Mouse (Mus musculus) gonadal fat pad, adult 2 months (tissue): ENCODE results near the gene Itprip. TPM values are rescaled to one million over a fixed set of nuclear protein-coding genes. Genes with fewer than 3 reads are reported as not detected.
A peak's percentile ranks its signal among the peaks of the same experiment; 100 is the strongest.

Experiments used
- DNase-seq: peaks from one replicate; pipeline ENCODE4 v3.0.0-alpha.2; 2012; ENCODE audit warnings: low read depth
- polyA plus RNA-seq: library from polyadenylated mRNA; depleted of rRNA; stranded (reverse); fragments of >200 nt; gene quantifications from 2 replicates; pipeline ENCODE4 v1.2.3, GENCODE M21; 2012

Gene Itprip
- polyA plus RNA-seq, 1 experiment = 2.4 TPM

GRCm38 (mm10) chr19:47885886-47886285 is 33.2 kb downstream of the Itprip start:
- no peak for DNase-seq

GRCm38 (mm10) chr19:47885191-47885743 is 33.8 kb downstream of the Itprip start:
- DNase-seq = no peak

DNA sequence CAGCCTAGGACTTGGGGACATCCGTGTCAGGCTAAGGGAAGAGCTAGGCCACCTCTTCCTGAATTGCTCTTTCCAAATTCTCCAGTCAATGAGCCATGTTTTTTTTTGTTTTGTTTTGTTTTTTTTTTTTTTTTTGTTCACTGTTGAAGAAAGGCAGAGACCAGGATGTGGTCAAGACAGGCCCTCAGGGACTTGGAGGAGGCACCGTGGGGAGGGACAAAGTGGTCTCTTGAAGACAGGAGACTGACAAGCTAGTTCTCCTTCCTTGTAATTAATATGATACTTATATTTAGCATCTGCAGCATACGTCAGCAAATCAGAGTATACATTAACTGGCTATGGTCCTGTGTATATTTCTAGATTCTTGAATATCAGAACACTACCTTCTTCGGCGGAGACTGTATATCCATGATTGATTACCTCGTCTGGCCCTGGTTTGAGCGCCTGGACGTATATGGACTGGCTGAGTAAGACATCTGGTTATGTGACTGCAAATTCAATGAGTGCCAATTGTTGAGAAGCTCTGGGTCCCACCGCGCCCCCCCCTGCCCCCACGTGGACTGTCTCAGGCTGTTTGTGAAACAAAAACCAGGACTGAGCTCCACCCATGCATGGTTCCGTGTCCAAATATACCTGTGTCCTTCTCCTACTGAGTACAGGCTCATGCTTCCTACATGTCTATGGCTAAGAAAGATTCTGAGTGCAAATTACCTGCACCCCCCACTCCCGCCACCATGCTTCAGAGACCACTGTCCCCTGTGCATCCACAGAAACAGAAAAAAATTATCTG is 34.6 kb downstream of the Itprip start:
- no peak for DNase-seq

GRCm38 (mm10) chr19:47882882-47883254 is 36.2 kb downstream of the Itprip start:
- no peak for DNase-seq

DNA sequence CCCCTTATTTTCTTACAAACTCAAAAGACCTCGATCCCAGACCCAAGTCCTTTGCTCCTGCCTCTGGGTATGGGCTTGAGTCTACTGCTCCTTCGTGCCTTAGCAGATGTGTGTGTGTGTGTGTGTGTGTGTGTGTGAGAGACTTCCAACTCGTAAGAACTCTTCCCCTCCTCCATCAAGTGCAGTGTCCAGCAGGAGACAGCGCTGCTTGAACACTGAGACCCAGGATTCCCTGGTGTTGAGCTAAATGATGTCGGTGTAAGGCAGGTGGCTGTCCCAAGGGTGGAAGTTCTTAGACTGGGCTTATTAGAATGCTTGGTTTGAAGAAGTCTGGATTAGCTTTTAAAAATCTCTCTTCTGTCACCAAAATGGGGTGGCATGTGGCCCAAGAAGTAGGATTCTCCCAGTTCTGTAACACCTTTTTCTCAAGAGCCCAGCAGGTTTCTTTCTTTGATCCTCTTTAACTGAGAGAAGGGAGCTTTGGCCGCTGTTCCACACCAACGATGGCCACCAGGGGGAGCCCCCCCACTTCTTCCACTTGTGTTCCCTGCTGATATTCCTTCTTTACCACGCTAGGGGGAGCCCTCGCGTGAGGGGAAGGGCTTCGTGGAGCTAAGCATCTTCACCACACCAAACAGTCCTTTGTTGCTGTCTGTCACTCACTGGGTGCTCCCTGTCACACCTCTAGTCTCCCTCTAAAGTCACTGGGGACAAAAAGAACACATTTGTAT is 36.8 kb downstream of the Itprip start:
- DNase-seq = no peak

GRCm38 (mm10) chr19:47881538-47881937 is 37.6 kb downstream of the Itprip start:
- no peak for DNase-seq

DNA sequence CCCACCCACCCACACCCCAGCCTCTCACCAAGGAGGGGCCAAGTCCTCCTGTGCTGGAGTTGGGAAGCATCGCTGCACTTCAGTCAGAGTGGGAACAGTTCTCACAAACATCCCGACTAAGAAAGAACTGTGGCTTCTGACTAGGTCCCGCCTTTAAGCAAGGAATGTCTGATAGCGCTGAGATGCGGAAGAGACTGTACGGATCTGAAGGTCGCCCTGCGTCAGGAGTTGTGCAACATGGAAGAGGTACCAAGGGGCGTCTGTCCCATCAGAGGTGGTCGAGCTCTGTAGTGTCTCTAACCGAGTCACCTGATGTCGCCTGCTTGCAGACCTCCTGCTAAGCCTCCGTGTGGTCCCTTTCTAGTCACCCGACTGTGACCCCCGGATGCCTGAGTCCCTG is 42.8 kb downstream of the Itprip start:
- DNase-seq = no peak

GRCm38 (mm10) chr19:47871515-47871914 is 47.6 kb downstream of the Itprip start:
- no peak for DNase-seq

DNA sequence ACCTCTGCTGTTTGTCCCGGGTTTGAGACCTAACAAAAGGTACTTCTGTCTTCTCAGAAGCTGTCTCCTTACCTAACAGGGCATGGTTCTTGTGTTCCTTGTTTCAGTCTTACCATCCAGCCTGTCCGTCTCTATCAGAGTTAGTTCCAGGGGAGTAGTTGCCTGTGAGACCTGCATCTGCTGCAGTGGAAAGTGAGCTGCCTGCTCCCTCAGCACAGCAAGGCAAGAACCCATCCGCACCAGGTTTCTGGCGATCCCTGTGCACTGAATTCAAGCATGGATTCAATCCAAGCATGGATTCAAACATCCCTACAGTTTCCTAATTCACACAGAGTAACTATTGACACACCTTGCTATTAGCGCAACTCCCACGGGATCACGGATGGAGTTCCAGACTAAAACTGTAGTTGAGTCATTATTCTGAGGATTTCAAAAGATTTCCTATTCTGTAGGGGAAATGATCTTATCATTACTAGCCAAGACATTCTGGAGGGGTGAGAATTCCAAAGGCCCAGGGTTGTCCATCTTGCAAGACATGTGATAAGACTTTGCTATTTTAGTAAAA is 48.9 kb downstream of the Itprip start:
- DNase-seq = peak; percentile 69

GRCm38 (mm10) chr19:47869516-47869915 is 49.6 kb downstream of the Itprip start:
- no peak for DNase-seq

DNA sequence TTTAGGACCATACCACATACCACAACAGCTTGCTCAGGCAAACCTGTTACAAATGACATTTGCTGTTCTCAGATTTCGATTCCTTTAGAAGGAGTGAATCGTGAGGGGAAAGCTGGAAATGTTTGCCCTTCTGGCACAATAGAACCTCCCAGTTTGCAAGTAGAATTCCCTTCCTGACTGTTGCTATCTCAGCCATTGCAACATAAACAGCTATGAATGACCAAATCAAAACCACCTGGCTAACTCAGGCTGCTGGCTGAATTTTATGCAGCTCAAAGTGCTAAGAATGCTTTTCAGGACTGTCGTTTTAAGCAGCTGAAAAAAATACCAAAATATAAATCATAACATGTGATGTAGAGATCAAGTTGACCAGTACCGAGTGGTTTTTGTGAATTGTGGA is 50.1 kb downstream of the Itprip start:
- DNase-seq = no peak

DNA sequence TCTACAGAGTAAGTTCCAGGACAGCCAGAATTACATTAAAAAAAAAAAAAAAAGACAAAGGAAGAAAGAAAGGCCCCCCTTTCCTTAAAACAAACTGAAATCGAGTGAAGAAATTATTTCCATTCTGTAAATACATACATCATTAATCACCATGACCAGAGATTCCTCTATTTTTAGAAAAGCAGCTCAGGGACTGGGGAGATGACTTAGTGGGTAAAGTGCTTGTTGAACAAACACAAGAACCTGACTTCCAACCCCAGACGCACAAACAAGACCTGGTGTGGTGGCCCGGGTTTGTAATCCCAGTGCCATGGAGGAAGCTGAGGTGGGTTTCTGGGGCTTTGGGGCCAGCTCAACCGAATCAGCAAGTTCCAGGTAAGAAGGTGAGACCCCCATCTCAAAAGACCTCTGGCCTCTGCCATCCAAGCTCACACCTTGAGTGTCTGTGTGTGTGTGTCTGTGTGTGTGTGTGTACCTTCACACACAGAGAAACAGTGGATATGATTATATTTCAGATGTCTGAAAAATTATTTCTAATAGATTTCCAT is 51.4 kb downstream of the Itprip start:
- DNase-seq = no peak

DNA sequence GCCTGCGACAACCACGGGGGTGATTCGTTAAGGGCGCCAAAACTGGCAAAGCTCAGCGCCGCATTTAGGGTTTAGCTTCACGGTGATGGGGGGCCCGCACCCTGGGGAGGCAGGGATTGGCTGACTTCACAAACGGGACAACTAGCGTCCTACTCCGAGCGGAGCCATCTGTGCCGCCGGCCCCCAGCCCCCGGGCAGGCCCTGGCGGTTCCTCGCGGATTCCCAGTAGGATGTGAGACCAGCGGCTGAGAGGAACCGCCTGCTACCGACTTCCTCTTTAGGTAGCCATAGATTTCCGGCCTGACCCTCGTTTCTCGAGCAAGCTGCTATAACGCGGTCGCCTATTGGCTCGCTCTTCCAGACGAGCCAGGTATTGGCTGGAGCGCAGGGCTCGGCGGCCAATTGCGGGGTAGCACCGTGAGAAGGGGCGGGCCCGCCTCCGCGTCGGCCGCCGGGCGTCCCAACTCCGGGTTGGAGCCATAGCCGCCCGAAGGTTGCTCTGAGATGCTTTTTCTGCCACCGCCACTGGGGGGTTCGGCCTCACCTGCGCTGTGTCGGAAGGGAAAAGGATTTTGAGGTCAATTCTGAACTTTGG is 53.6 kb downstream of the Itprip start, which contains the start of gene Gsto2:
Gene Gsto2 (plus strand): TSS at position 182 of the 595 bp plus-strand sequence.
- peak; percentile 62 for DNase-seq

GRCm38 (mm10) chr19:47864721-47865120 is 54.4 kb downstream of the Itprip start:
- no peak for DNase-seq

DNA sequence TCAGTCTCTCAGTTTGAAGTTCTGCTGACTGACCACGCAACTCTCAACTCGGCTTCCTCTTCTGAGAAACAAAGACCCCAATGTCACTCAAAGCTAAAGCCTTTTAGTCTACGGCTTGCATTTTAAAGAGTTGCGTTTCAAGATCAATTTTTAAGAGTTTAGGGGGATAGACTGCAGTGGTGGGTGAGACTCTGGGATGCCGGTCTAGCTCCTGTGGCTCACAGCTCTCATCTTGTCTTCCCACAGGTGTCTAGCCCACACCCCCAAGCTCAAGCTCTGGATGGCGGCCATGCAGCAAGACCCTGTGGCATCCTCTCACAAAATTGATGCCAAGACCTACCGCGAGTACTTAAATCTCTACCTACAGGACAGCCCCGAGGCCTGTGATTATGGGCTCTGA is 55.0 kb downstream of the Itprip start:
- no peak for DNase-seq

DNA sequence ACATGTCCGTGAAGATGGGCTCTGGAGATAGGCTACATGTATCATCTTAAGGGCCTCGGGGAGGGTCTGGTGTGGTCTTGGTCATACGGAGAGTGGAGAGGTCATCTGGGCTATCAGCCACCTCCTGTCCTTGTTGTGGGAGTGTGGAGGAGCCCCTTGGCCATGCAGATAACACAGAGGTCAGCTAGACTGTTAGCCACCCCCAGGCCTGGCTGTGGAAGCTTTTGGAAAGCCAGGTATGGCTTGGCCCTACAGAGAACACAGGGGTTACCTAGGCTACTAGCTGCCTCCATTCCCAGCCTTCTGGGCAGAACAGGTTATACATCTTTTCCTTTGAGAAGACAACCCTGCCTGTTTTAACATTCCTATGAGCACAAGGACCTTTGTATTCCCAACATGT is 56.5 kb downstream of the Itprip start:
- DNase-seq = no peak

GRCm38 (mm10) chr19:47859180-47859579 is 59.9 kb downstream of the Itprip start:
- DNase-seq = no peak

GRCm38 (mm10) chr19:47857957-47858942 is 60.8 kb downstream of the Itprip start:
- DNase-seq = no peak

- DNase-seq = no peak
These were observed 64.0 kb downstream of the Itprip start, which contains the start of gene Gsto1 for GRCm38 (mm10) chr19:47854796-47855783. Gene Gsto1, plus strand, starts transcription at chr19:47854970.
